Mouse (Mus musculus) olfactory bulb, adult 2 months (tissue): ENCODE measurements at regions not wholly inside any gene's neighbourhood (a gene's known extent, or its start where the extent isn't known, plus 50 kb on each side); places are given as distances from the start of the nearest gene placed in this dataset.

Experiments
- CTCF ChIP-seq: fragments of 200-500 bp; IDR thresholded peaks from 2 replicates; pipeline ENCODE4 v1.5.1; 2012; ENCODE audit warnings: low read depth, mild to moderate bottlenecking, low read length, moderate library complexity; ENCODE audit not compliant: insufficient read depth
- POLR2A ChIP-seq: fragments of 200-500 bp; IDR thresholded peaks from 2 replicates; pipeline ENCODE4 v1.6.1; 2012; ENCODE audit warnings: mild to moderate bottlenecking, low read depth, low read length, moderate library complexity; ENCODE audit not compliant: insufficient read depth

DNA sequence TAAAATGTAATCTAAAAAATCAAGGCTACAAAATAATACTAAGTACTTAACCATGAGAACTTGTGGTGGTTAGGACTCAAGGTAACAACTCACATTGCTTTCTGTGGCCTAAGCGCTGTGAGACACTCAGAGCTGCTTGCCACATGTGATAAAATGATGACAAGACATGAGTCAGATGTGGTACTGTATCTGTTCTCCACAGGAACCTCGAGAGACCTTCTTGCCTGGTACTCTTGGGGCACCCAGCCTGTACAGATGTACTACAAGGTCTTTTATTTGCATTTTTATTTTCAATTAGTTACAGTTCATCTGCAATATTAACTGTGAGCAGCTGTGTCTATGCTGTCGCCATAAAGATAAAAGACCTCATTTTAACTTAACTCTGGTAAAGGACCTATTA, 692.5 kb downstream of the Egfem1 start:
- no peak for TF ChIP-seq CTCF
- TF ChIP-seq POLR2A, result no peak
